Mouse (Mus musculus) intestine, postnatal 0 days (tissue): ENCODE data around the gene Srp9. TPM values are rescaled to one million over a fixed set of nuclear protein-coding genes. Genes with fewer than 3 reads are reported as not detected.

Source experiments
- ATAC-seq: fragments of 200-750 bp; cut with Nextera tagmentation; 2 replicates; pipeline ENCODE4 v1.8.0; 2017; ENCODE audit warnings: mild to moderate bottlenecking, moderate TSS enrichment, moderate library complexity
- H3K27ac ChIP-seq: fragments of 300-500 bp; sonication (generic); 2 replicates; pipeline ENCODE4 v1.5.1; 2014; ENCODE audit warnings: mild to moderate bottlenecking, low read depth, low read length, moderate library complexity
- H3K27me3 ChIP-seq: fragments of 300-500 bp; sonication (generic); replicated peaks from 2 replicates; pipeline ENCODE4 v1.6.1; 2014; ENCODE audit warnings: low read length, mixed read lengths; ENCODE audit not compliant: control insufficient read depth, insufficient read depth
- H3K36me3 ChIP-seq: fragments of 300-500 bp; sonication (generic); 2 replicates; pipeline ENCODE4 v1.6.1; 2014; ENCODE audit warnings: mild to moderate bottlenecking, moderate library complexity; ENCODE audit not compliant: control insufficient read depth, insufficient read depth
- H3K4me1 ChIP-seq: fragments of 300-500 bp; sonication (generic); replicated peaks from 2 replicates; pipeline ENCODE4 v1.6.1; 2014; ENCODE audit warnings: antibody characterized with exemption, low read length, mixed read lengths; ENCODE audit not compliant: control insufficient read depth, insufficient read depth
- H3K4me2 ChIP-seq: fragments of 300-500 bp; sonication (generic); replicated peaks from 2 replicates; pipeline ENCODE4 v1.6.1; 2014; ENCODE audit warnings: low read depth, mild to moderate bottlenecking, moderate library complexity
- H3K4me3 ChIP-seq: fragments of 300-500 bp; sonication (generic); 2 replicates; pipeline ENCODE4 v1.5.1; 2014; ENCODE audit warnings: low read depth, low read length
- H3K9ac ChIP-seq: fragments of 300-500 bp; sonication (generic); 2 replicates; pipeline ENCODE4 v1.6.1; 2014; ENCODE audit warnings: mild to moderate bottlenecking, low read depth, low read length
- H3K9me3 ChIP-seq: fragments of 300-500 bp; sonication (generic); 2 replicates; pipeline ENCODE4 v1.6.1; 2016; ENCODE audit warnings: mixed run types; ENCODE audit not compliant: control insufficient read depth
- CTCF ChIP-seq: sonication (generic); IDR thresholded peaks from 2 replicates; pipeline ENCODE4 v1.5.1; 2016; ENCODE audit warnings: low read depth, mild to moderate bottlenecking, control low read depth, antibody characterized with exemption, moderate library complexity
- WGBS: fragments of 180-500 bp; shearing (Covaris S2); extraction: QIAGEN DNeasy Blood & Tissue Kit; methylation state at CpG from one replicate; pipeline ENCODE4 v1.1.7; 2014; 5-methylcytosine and 5-hydroxymethylcytosine counted together
- polyA plus RNA-seq: library from polyadenylated mRNA; unstranded; fragments of >200 nt; fragmentation: Nextera tagmentation; extraction: Ambion mirVana; gene quantifications from 2 replicates; pipeline ENCODE4 v1.2.1, GENCODE M21; 2015

Gene Srp9
- polyA plus RNA-seq, 1 experiment from 2014 or later, result 208 TPM

DNA sequence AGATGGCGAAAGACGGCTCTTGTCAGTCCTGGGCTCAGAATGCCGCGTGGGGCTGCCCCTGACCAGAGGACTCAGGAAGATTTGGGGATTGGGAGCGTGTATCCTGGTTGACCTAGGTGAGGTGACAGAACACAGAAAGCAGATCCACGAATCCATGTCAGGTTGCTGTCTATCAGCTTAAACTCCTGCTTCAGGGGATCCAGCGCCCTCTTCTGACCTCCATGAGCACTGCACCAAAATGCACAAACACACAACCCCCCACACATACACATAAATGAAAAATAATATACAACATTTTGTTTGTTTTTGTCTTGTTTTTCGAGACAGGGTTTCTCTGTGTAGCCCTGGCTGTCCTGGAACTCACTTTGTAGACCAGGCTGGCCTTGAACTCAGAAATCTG, 13.6 kb downstream of the Srp9 start:
- H3K36me3 ChIP-seq, result no peaks in the 10 kb centered on the region
- no peaks in the 10 kb centered on the region for H3K4me1 ChIP-seq
- ATAC-seq, result no peak
- no peak overlapping the region for H3K4me2 ChIP-seq
- WGBS, result 80% methylated on average over 8 of the region's 8 CpGs
- no peak overlapping the region for H3K9ac ChIP-seq
- H3K27ac ChIP-seq, result no peak overlapping the region
- H3K9me3 ChIP-seq, result no peaks in the 10 kb centered on the region
- H3K4me3 ChIP-seq, result no peak overlapping the region
- TF ChIP-seq CTCF, result peak; percentile 38
- no peaks in the 10 kb centered on the region for H3K27me3 ChIP-seq

DNA sequence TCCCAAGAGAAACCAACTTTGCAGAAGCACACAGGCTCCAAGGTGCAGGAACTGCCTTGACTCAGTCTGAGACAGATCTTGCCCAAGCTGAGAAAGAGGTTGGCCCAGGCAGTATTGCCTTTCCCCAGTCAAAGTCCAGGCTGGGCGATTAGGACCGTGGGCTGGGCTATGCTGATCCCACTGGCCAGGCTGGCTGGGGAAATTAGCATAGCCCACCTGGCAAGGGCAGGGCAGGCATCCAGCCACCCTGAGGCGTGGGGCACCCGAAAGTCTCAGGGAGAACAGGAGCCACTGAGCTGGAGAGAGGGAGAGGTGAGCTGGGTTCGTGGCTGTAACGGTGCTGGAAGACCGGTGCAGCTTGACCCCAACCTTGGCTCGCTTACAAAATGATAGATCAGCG, 15.4 kb downstream of the Srp9 start:
- Histone ChIP-seq H3K4me1 (no peaks in the 10 kb centered on the region), H3K36me3 (no peaks in the 10 kb centered on the region), H3K4me3 (peak overlapping the region; percentile 22), H3K4me2 (peak overlapping the region; percentile 68), H3K27me3 (no peaks in the 10 kb centered on the region), H3K27ac (peak overlapping the region; percentile 60), H3K9ac (peak overlapping the region; percentile 13), H3K9me3 (no peaks in the 10 kb centered on the region)
- no peak for TF ChIP-seq CTCF
- peak; percentile 94 for ATAC-seq
- 25% methylated on average over 9 of the region's 9 CpGs for WGBS

GRCm38 (mm10) chr1:182140370-182140769, 15.8 kb downstream of the Srp9 start:
- Histone ChIP-seq H3K4me1 (no peaks in the 10 kb centered on the region), H3K27ac (peak overlapping the region; percentile 60; the same call in 1 of the 2 replicates), H3K36me3 (no peaks in the 10 kb centered on the region), H3K27me3 (no peaks in the 10 kb centered on the region), H3K4me2 (peak overlapping the region; percentile 68), H3K9ac (peak overlapping the region; percentile 13), H3K4me3 (peak overlapping the region; percentile 22), H3K9me3 (no peaks in the 10 kb centered on the region)
- peak; percentile 81 for ATAC-seq
- WGBS, result 3% methylated on average over 6 of the region's 6 CpGs
- peak; percentile 93 for TF ChIP-seq CTCF

DNA sequence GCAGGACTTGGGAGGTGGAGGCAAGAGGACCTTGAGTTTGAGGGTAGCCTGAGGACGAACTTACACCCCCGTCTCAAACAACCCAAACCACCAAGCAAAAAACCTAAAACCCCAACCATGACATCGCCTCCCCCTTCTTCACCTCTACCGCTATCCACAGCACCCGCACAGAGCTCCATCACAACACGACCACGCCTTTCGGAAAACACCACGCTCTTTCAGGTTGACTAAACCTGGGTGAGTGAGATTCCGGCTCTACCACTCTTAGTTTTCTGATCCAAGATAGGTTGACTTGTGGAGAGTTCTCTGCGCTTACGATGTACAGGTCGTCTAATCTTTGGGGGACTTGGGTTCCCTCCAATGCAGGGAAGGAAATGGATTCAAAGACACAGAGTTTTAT, 18.2 kb downstream of the Srp9 start:
- H3K27me3 ChIP-seq, result no peaks in the 10 kb centered on the region

GRCm38 (mm10) chr1:182143288-182143687, 18.8 kb downstream of the Srp9 start:
- WGBS, result 73% methylated on average over 8 of the region's 8 CpGs
- H3K4me1 ChIP-seq, result no peaks in the 10 kb centered on the region
- peak; percentile 64 for TF ChIP-seq CTCF
- H3K4me2 ChIP-seq, result no peak overlapping the region
- H3K4me3 ChIP-seq, result no peak overlapping the region
- H3K9ac ChIP-seq, result no peak overlapping the region
- no peaks in the 10 kb centered on the region for H3K36me3 ChIP-seq
- ATAC-seq, result no peak
- no peak overlapping the region for H3K27ac ChIP-seq
- H3K9me3 ChIP-seq, result no peaks in the 10 kb centered on the region
- no peaks in the 10 kb centered on the region for H3K27me3 ChIP-seq

More for the DNA sequence above, 18.2 kb downstream of the Srp9 start:
- no peaks in the 10 kb centered on the region for H3K36me3 ChIP-seq
- no peaks in the 10 kb centered on the region for H3K9me3 ChIP-seq
- no peak for TF ChIP-seq CTCF
- H3K4me2 ChIP-seq, result no peak overlapping the region
- H3K9ac ChIP-seq, result no peak overlapping the region
- H3K27ac ChIP-seq, result no peak overlapping the region
- WGBS, result 92% methylated on average over 13 of the region's 13 CpGs
- no peak for ATAC-seq
- H3K4me1 ChIP-seq, result no peaks in the 10 kb centered on the region
- H3K4me3 ChIP-seq, result no peak overlapping the region

DNA sequence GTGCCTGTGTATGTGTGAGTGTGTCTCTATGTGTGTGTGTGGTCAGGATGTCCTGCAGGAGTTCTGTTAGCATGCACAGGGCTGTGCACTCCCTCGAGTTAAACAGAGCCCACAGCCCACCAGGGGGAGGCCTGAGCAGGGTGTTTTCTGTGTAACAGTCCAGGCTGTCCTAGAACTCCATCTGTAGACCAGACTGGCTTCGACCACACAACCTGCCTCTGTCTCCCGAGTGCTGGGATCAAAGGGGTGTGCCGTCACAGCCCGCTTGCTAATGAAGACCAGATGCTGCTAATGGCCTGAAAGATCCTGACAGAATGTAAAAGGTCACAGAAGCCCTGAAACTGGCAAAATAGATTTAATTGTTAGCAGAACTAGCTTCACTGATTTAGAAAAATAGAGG, 21.0 kb downstream of the Srp9 start:
- H3K9me3 ChIP-seq, result no peaks in the 10 kb centered on the region
- WGBS, result 68% methylated on average over 5 of the region's 5 CpGs
- no peak overlapping the region for H3K4me2 ChIP-seq
- no peaks in the 10 kb centered on the region for H3K36me3 ChIP-seq
- peak; percentile 11; the same call in 1 of the 2 replicates for TF ChIP-seq CTCF
- ATAC-seq, result no peak
- no peak overlapping the region for H3K4me3 ChIP-seq
- no peaks in the 10 kb centered on the region for H3K27me3 ChIP-seq
- no peak overlapping the region for H3K27ac ChIP-seq
- no peaks in the 10 kb centered on the region for H3K4me1 ChIP-seq
- H3K9ac ChIP-seq, result no peak overlapping the region
